15 mouse cellular contexts compared by ENCODE assay signal in the genomic region with DNA sequence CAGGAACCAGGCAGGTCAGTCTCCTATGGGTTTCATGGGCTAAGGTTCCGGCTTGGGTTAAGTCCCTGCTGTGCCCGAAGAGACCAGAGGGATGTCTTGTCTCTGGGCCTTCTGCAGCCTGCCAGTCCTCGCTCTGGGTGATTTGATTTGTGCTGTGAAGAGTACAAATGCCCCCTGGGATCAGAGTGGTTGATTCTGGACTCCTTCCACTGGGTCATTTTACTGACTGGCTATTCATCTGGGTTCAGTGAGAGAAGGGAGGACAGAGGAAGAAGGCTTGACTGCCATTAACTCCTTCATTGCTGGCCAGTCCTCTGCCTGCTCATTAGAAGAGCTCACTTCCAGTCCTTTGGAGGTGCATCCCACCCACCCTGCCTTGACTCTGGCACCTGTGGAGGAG.
A peak's percentile ranks its signal among the peaks of the same experiment; 100 is the strongest.
DNase-seq lines count a peak whose midpoint lies in the region; ATAC-seq lines count a peak whose summit lies in the region.
"Had no signal": no experiment of that assay in that cellular context is flagged by ENCODE, and none has a peak within 500 bp of the region (broad histone marks: within the 10 kb centered on the region; RNA-seq: fewer than 3 reads in every experiment).

No protein-coding gene starts in this region.

- WGBS in neural tube, embryonic 12.5 days, result 16% methylated on average over 3 of the region's 3 CpGs
- 54% methylated on average over 3 of the region's 3 CpGs for WGBS in forebrain, embryonic 10.5 days

- no peak for ATAC-seq in neural tube, embryonic 12.5 days (ENCODE audit: low FRiP score, low read depth)
- ATAC-seq: forebrain, embryonic 14.5 days had no signal

- no peak overlapping the region for H3K9ac ChIP-seq in neural tube, embryonic 12.5 days
- H3K9ac ChIP-seq: embryonic facial prominence, embryonic 15.5 days; hindbrain, embryonic 15.5 days; lung, embryonic 14.5 days had no signal

- no peaks in the 10 kb centered on the region for H3K9me3 ChIP-seq in neural tube, embryonic 12.5 days
- no peaks in the 10 kb centered on the region for H3K9me3 ChIP-seq in forebrain, embryonic 10.5 days
- H3K9me3 ChIP-seq: embryonic facial prominence, embryonic 15.5 days; hindbrain, embryonic 15.5 days had no signal

- DNase-seq in cerebellum, adult 9-10 months, result peak; percentile 9
- DNase-seq in cerebellum, adult 8-10 months, result no peak
- peak; percentile 10 for DNase-seq in kidney, adult 9 months
- no peak for DNase-seq in kidney, adult 18-20 months
- no peak for DNase-seq in neural tube, embryonic 10.5 days (ENCODE audit: extremely low spot score, low spot score)
- DNase-seq in T-cell, adult 2 months (ENCODE audit: low spot score), result no peak
- no peak for DNase-seq in forebrain, embryonic 10.5 days (ENCODE audit: extremely low spot score, low spot score)
- DNase-seq: adrenal gland, postnatal 10 days; cerebellum, postnatal 25 days; thymus, adult 2 months had no signal

- peaks cover 30% of the 10 kb centered on the region for H3K4me1 ChIP-seq in neural tube, embryonic 12.5 days
- H3K4me1 ChIP-seq in forebrain, embryonic 10.5 days, result peaks cover 16% of the 10 kb centered on the region

- 0 out of 2 replicates have a peak overlapping the region, but pooled peaks have one; percentile 4 for H3K4me2 ChIP-seq in neural tube, embryonic 12.5 days (replicated peaks)
- H3K4me2 ChIP-seq: embryonic facial prominence, embryonic 15.5 days; hindbrain, embryonic 15.5 days; lung, embryonic 14.5 days had no signal

- no peak overlapping the region for H3K27ac ChIP-seq in neural tube, embryonic 12.5 days
- H3K27ac ChIP-seq in forebrain, embryonic 10.5 days, result no peak overlapping the region
- H3K27ac ChIP-seq: embryonic facial prominence, embryonic 15.5 days; hindbrain, embryonic 15.5 days had no signal

- H3K36me3 ChIP-seq in neural tube, embryonic 12.5 days, result no peaks in the 10 kb centered on the region
- no peaks in the 10 kb centered on the region for H3K36me3 ChIP-seq in forebrain, embryonic 10.5 days (replicated peaks)
- H3K36me3 ChIP-seq: embryonic facial prominence, embryonic 15.5 days; hindbrain, embryonic 15.5 days had no signal

- no peaks in the 10 kb centered on the region for H3K27me3 ChIP-seq in neural tube, embryonic 12.5 days (replicated peaks)
- no peaks in the 10 kb centered on the region for H3K27me3 ChIP-seq in forebrain, embryonic 10.5 days (ENCODE audit: poor library complexity, severe bottlenecking)
- H3K27me3 ChIP-seq: embryonic facial prominence, embryonic 15.5 days; hindbrain, embryonic 15.5 days had no signal

- H3K4me3 ChIP-seq in neural tube, embryonic 12.5 days, result no peak overlapping the region
- no peak overlapping the region for H3K4me3 ChIP-seq in forebrain, embryonic 10.5 days
- H3K4me3 ChIP-seq: embryonic facial prominence, embryonic 15.5 days; hindbrain, embryonic 15.5 days had no signal

Comparison
In these comparisons a context has a peak if more than half of its experiments do, and no peak if none do; other contexts are left out.
1. DNase-seq: peak in cerebellum, adult 9-10 months (single experiment) and kidney, adult 9 months (single experiment); none in cerebellum, adult 8-10 months (single experiment), kidney, adult 18-20 months (single experiment), neural tube, embryonic 10.5 days (single experiment), T-cell, adult 2 months (single experiment) and forebrain, embryonic 10.5 days (single experiment).